Mouse (Mus musculus) kidney, postnatal 0 days (tissue): ENCODE measurements around the gene Sgms1. TPM values are rescaled to one million over a fixed set of nuclear protein-coding genes. Genes with fewer than 3 reads are reported as not detected.
A peak's percentile ranks its signal among the peaks of the same experiment; 100 is the strongest.

Experiments
- ATAC-seq: fragments of 200-750 bp; cut with Nextera tagmentation; replicated peaks from 2 replicates; pipeline ENCODE4 v1.8.0; 2017; ENCODE audit warnings: low read depth, moderate number of reproducible peaks, moderate TSS enrichment, moderate library complexity; ENCODE audit not compliant: low FRiP score
- DNase-seq: peaks from one replicate; pipeline ENCODE4 v3.0.0-alpha.2; 2016; ENCODE audit warnings: low spot score
- H3K27ac ChIP-seq: fragments of 300-500 bp; sonication (generic); 2 replicates; pipeline ENCODE4 v1.5.1; 2014; ENCODE audit warnings: mild to moderate bottlenecking
- H3K27me3 ChIP-seq: fragments of 300-500 bp; sonication (generic); 2 replicates; pipeline ENCODE4 v1.6.1; 2014; ENCODE audit warnings: low read length, mixed read lengths; ENCODE audit not compliant: insufficient read depth
- H3K36me3 ChIP-seq: fragments of 300-500 bp; sonication (generic); 2 replicates; pipeline ENCODE4 v1.6.1; 2014; ENCODE audit warnings: low read length, mixed read lengths; ENCODE audit not compliant: insufficient read depth
- H3K4me1 ChIP-seq: fragments of 300-500 bp; sonication (generic); replicated peaks from 2 replicates; pipeline ENCODE4 v1.6.1; 2014; ENCODE audit warnings: antibody characterized with exemption, low read length, mixed read lengths; ENCODE audit not compliant: insufficient read depth
- H3K4me2 ChIP-seq: fragments of 300-500 bp; sonication (generic); 2 replicates; pipeline ENCODE4 v1.6.1; 2014; ENCODE audit warnings: mild to moderate bottlenecking, low read length, moderate library complexity, mixed read lengths
- H3K4me3 ChIP-seq: fragments of 300-500 bp; sonication (generic); replicated peaks from 2 replicates; pipeline ENCODE4 v1.5.1; 2014; ENCODE audit warnings: low read depth, low read length
- H3K9ac ChIP-seq: fragments of 300-500 bp; sonication (generic); 2 replicates; pipeline ENCODE4 v1.6.1; 2014; ENCODE audit warnings: low read depth, low read length
- H3K9me3 ChIP-seq: fragments of 300-500 bp; sonication (generic); replicated peaks from 2 replicates; pipeline ENCODE4 v1.6.1; 2016; ENCODE audit warnings: low read length, inconsistent platforms, mixed read lengths
- CTCF ChIP-seq: IDR thresholded peaks from 2 replicates; pipeline ENCODE4 v1.5.1; 2016; ENCODE audit warnings: antibody characterized with exemption, low read depth, mild to moderate bottlenecking, moderate library complexity
- WGBS: fragments of 180-500 bp; shearing (Covaris S2); extraction: QIAGEN DNeasy Blood & Tissue Kit; methylation state at CpG from one replicate; pipeline ENCODE4 v1.1.7; 2014; 5-methylcytosine and 5-hydroxymethylcytosine counted together
- polyA plus RNA-seq: library from polyadenylated mRNA; unstranded; fragments of >200 nt; fragmentation: Nextera tagmentation; extraction: Ambion mirVana; gene quantifications from 2 replicates; pipeline ENCODE4 v1.2.1, GENCODE M21; 2015

Sgms1 gene
- polyA plus RNA-seq, 1 experiment from 2014 or later, result 42.4 TPM

DNA sequence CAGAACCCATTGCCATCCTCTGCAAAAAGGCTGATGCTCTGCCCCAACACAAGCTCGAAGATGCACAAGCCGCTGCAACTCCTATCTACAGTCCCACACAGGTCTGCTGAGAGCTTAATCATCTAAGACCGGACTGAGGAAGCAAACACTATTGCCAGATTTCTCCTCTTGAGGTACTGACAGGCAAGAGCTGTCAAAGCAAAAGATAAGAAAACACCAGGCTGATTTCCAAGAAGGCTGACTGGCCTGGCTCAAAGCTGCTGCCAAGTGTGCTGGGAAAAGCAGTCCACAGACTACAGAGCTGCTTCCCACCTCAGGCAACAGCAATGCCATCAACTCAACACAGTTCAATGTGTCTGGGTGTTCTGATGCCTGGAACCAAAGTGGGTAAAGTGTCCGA lies 17.1 kb downstream of the Sgms1 start:
- DNase-seq, result no peak
- H3K27me3 ChIP-seq, result no peaks in the 10 kb centered on the region

DNA sequence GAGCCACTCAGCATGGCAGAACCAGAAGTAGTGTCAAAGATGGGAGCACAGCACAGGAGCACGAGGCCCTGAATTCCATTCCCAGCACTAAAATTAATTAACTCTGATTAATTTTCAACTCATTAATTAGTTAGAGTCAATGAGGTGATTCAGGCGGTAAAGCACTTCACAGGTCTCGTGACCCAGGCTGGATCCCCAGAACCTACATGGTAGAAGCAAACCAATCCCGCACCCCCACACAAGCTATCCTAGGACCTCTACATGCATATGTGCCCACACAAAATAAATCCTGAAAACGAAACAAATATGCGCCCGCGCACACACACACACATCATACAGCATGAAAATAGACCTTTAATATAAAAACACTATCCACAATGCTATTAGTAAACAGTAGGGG lies 22.2 kb downstream of the Sgms1 start:
- 77% methylated on average over 8 of the region's 8 CpGs for WGBS
- H3K9ac ChIP-seq, result no peak overlapping the region
- H3K9me3 ChIP-seq, result no peaks in the 10 kb centered on the region
- H3K27me3 ChIP-seq, result no peaks in the 10 kb centered on the region
- H3K36me3 ChIP-seq, result no peaks in the 10 kb centered on the region
- 0 out of 2 replicates have a peak, but pooled peaks cover 3% of the 10 kb centered on the region for H3K4me1 ChIP-seq
- H3K27ac ChIP-seq, result no peak overlapping the region
- H3K4me3 ChIP-seq, result no peak overlapping the region
- no peak for TF ChIP-seq CTCF
- no peak for DNase-seq
- ATAC-seq, result no peak
- no peak overlapping the region for H3K4me2 ChIP-seq

More for the DNA sequence above, 17.1 kb downstream of the Sgms1 start:
- Histone ChIP-seq H3K36me3 (no peaks in the 10 kb centered on the region), H3K4me3 (no peak overlapping the region), H3K9me3 (no peaks in the 10 kb centered on the region), H3K4me1 (peaks cover 4% of the 10 kb centered on the region; the same call in 1 of the 2 replicates), H3K4me2 (no peak overlapping the region), H3K9ac (no peak overlapping the region), H3K27ac (no peak overlapping the region)
- WGBS, result 84% methylated on average over 4 of the region's 4 CpGs
- no peak for ATAC-seq
- TF ChIP-seq CTCF, result no peak

DNA sequence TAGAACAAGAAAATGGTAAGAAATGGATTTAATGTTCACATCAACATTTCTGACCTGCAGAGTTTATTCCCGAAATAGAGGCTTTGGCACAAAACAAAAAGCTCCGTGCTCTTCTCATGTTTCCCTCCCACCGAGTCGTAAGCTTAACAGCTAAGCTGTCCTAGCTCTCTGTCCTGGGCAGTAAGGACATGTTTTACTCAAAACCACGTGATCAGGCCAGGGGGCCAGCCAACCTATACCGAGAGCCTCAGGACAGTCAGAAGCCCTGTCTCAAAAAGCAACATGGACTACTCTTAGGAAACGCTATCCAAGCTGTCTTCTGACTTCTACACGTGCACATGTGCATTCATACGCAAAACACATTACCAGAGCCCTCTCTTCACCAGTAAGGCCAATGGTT lies 23.1 kb downstream of the Sgms1 start:
- no peak overlapping the region for H3K4me2 ChIP-seq
- DNase-seq (no peak), ATAC-seq (no peak)
- H3K27me3 ChIP-seq, result no peaks in the 10 kb centered on the region
- H3K9me3 ChIP-seq, result no peaks in the 10 kb centered on the region
- WGBS, result 60% methylated on average over 9 of the region's 9 CpGs
- no peaks in the 10 kb centered on the region for H3K36me3 ChIP-seq
- TF ChIP-seq CTCF, result no peak
- no peak overlapping the region for H3K4me3 ChIP-seq
- no peak overlapping the region for H3K27ac ChIP-seq
- no peak overlapping the region for H3K9ac ChIP-seq
- peaks cover 3% of the 10 kb centered on the region; the same call in 1 of the 2 replicates for H3K4me1 ChIP-seq

DNA sequence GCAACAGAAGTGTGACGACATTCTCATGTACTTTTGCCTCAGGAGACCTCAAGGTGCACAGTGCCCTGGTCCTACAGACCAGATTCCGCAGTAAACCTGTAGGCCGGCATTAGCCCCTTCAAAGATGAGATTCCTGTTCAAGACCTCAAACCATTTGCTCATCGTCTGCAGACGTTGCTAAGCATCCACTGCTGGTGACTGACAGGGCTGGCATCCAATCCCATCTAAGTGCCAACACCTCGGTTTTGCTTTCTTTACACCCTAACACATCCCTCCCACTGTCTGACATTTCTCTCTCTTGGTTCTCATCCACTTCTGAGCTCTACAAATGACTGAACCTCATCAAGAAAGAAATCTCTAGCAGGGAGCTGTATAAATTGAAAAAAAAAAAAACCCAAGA lies 24.4 kb downstream of the Sgms1 start:
- Histone ChIP-seq H3K4me2 (no peak overlapping the region), H3K27ac (no peak overlapping the region), H3K9me3 (no peaks in the 10 kb centered on the region), H3K9ac (no peak overlapping the region), H3K4me3 (no peak overlapping the region), H3K27me3 (no peaks in the 10 kb centered on the region), H3K36me3 (no peaks in the 10 kb centered on the region), H3K4me1 (peaks cover 3% of the 10 kb centered on the region; the same call in 1 of the 2 replicates)
- TF ChIP-seq CTCF, result no peak
- 86% methylated on average over 6 of the region's 6 CpGs for WGBS
- ATAC-seq, result no peak
- DNase-seq, result no peak

- Histone ChIP-seq H3K4me2 (no peak overlapping the region), H3K27me3 (no peaks in the 10 kb centered on the region), H3K4me3 (no peak overlapping the region), H3K27ac (no peak overlapping the region), H3K4me1 (peaks cover 3% of the 10 kb centered on the region; the same call in 1 of the 2 replicates), H3K9ac (no peak overlapping the region), H3K36me3 (no peaks in the 10 kb centered on the region), H3K9me3 (no peaks in the 10 kb centered on the region)
- ATAC-seq (no peak), DNase-seq (no peak)
- 88% methylated on average over 4 of the region's 4 CpGs for WGBS
- TF ChIP-seq CTCF, result no peak
Observed at GRCm38 (mm10) chr19:32363587-32363986, 25.9 kb downstream of the Sgms1 start.

DNA sequence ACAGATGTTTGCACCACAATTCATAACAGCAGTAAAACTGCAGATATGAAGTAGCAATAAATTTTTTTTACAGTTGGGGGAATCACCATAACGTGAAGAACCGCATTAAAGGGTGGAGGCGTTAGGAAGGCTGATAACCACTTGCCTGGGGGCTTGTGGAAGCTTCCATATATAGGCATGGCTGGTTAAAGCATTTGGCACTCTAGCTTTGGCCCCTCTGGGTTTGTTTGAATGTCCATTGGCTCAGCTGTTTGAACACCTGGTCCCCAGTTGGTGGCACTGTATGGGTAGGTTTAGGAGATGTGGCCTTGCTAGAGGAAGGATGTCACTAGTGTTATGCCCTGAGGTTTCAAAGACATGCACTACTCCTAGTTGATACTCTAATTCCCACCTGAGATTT lies 27.0 kb downstream of the Sgms1 start:
- Histone ChIP-seq H3K27ac (no peak overlapping the region), H3K36me3 (no peaks in the 10 kb centered on the region), H3K27me3 (no peaks in the 10 kb centered on the region), H3K9ac (no peak overlapping the region), H3K4me2 (no peak overlapping the region), H3K4me1 (peaks cover 3% of the 10 kb centered on the region; the same call in 1 of the 2 replicates), H3K4me3 (no peak overlapping the region), H3K9me3 (no peaks in the 10 kb centered on the region)
- TF ChIP-seq CTCF, result peak; percentile 38; the same call in 1 of the 2 replicates
- WGBS, result 58% methylated on average over 3 of the region's 3 CpGs
- no peak for DNase-seq
- no peak for ATAC-seq
